Mouse (Mus musculus) kidney, postnatal 14 days (tissue): ENCODE measurements at regions not wholly inside any gene's neighbourhood (a gene's known extent, or its start where the extent isn't known, plus 50 kb on each side); places are given as distances from the start of the nearest gene placed in this dataset.
A peak's percentile ranks its signal among the peaks of the same experiment; 100 is the strongest.

ENCODE experiments used
- DNase-seq: peaks from one replicate; pipeline ENCODE4 v3.0.0; 2022; ENCODE audit warnings: mixed read lengths

GRCm38 (mm10) chr17:49149896-49150295, 217.7 kb downstream of the Lrfn2 start:
- no peak for DNase-seq

- DNase-seq: peak; percentile 63
Measured at GRCm38 (mm10) chr17:49150971-49151422, 218.8 kb downstream of the Lrfn2 start.

- no peak for DNase-seq
Measured at GRCm38 (mm10) chr17:49153994-49154393, 221.8 kb downstream of the Lrfn2 start.

- no peak for DNase-seq
Measured at GRCm38 (mm10) chr17:49155001-49155515, 222.9 kb downstream of the Lrfn2 start.

- no peak for DNase-seq
Measured at GRCm38 (mm10) chr17:49157586-49157985, 225.4 kb downstream of the Lrfn2 start.

GRCm38 (mm10) chr17:49171252-49172047, 239.3 kb downstream of the Lrfn2 start:
- peak; percentile 40 for DNase-seq

GRCm38 (mm10) chr17:49172052-49172799, 240.0 kb downstream of the Lrfn2 start:
- no peak for DNase-seq

- DNase-seq: no peak
Measured at GRCm38 (mm10) chr17:49172800-49173150, 240.6 kb downstream of the Lrfn2 start.

- no peak for DNase-seq
Measured at GRCm38 (mm10) chr17:49177966-49178731, 246.0 kb downstream of the Lrfn2 start.

GRCm38 (mm10) chr17:49182485-49182884, 245.7 kb upstream of the Mocs1 start:
- DNase-seq: peak; percentile 52

GRCm38 (mm10) chr17:49183917-49184316, 244.2 kb upstream of the Mocs1 start:
- no peak for DNase-seq

- DNase-seq: no peak
Measured at GRCm38 (mm10) chr17:49185052-49185612, 243.0 kb upstream of the Mocs1 start.

GRCm38 (mm10) chr17:49189765-49190164, 238.4 kb upstream of the Mocs1 start:
- peak; percentile 46 for DNase-seq

GRCm38 (mm10) chr17:49190337-49190736, 237.8 kb upstream of the Mocs1 start:
- no peak for DNase-seq

- no peak for DNase-seq
Measured at GRCm38 (mm10) chr17:49196046-49196684, 232.0 kb upstream of the Mocs1 start.

GRCm38 (mm10) chr17:49201495-49201894, 226.7 kb upstream of the Mocs1 start:
- DNase-seq: no peak

GRCm38 (mm10) chr17:49205095-49205494, 223.1 kb upstream of the Mocs1 start:
- DNase-seq: peak; percentile 40

GRCm38 (mm10) chr17:49205564-49205963, 222.6 kb upstream of the Mocs1 start:
- no peak for DNase-seq

- no peak for DNase-seq
Measured at GRCm38 (mm10) chr17:49206708-49207107, 221.5 kb upstream of the Mocs1 start.

- peak; percentile 27 for DNase-seq
Measured at GRCm38 (mm10) chr17:49208315-49208820, 219.8 kb upstream of the Mocs1 start.

- no peak for DNase-seq
Measured at GRCm38 (mm10) chr17:49212918-49213317, 215.2 kb upstream of the Mocs1 start.

- no peak for DNase-seq
Measured at GRCm38 (mm10) chr17:49215281-49215680, 212.9 kb upstream of the Mocs1 start.
